Mouse (Mus musculus): ENCODE measurements around the gene Pold1.

DNA sequence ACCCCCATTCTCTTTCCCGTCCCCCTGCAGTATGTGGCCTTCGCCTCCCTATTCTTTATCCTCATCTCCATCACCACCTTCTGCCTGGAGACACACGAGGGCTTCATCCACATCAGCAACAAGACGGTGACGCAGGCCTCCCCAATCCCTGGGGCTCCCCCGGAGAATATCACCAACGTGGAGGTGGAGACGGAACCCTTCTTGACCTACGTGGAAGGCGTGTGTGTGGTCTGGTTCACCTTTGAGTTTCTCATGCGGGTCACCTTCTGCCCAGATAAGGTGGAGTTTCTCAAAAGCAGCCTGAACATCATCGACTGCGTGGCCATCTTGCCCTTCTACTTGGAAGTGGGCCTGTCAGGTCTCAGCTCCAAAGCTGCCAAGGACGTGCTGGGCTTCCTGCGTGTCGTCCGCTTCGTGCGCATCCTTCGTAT, 46.5 kb upstream of the Pold1 start:
- TF ChIP-seq POLR2A (IDR thresholded peaks at IDR 0.05; ENCODE audit: insufficient read depth, low read depth, low read length): no peak
- no peak for TF ChIP-seq CTCF (IDR thresholded peaks at IDR 0.05; ENCODE audit: insufficient read depth, low read depth, low read length)
